Mouse (Mus musculus): Measurements from ENCODE around the gene 4930412O13Rik. TPM values are rescaled to one million over a fixed set of nuclear protein-coding genes. Genes with fewer than 3 reads are reported as not detected.

4930412O13Rik gene
- polyA plus RNA-seq (2014; fragmentation: Nextera tagmentation; extraction: Ambion mirVana) = 1.7 and 2.5 TPM in 2 replicates

DNA sequence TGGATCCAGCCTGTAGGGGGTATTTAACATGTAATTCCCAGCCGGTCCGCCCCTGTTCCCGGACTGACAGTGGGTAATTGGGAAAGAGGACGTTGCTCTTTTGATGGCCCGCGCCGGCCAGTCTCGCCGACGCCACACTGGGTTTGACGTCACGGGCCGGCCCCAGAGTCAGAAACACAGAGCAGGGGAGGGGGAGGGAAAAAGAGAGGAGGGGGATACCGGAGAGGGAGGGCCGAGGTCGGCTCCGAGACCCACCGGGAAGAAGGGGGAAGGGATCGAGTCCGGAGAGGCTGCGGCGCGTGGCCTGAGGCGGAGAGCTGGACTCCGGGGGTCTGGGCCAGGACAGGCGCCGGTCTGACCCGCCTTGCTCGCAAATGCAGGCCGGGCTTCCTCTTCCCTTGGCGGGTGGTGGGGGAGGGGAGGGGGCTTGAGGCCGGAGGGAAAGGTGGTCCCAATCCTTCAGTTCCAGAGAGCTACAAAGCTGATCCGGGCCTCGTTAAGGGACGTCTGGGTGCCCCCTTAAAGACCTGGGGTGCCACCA lies at the start of gene 4930412O13Rik:
TSS of gene 4930412O13Rik (plus strand) at position 202 of the 541 bp plus-strand sequence.
- under 1% methylated on average over 34 of the region's 35 CpGs for WGBS
- Histone ChIP-seq H3K4me2 (ENCODE audit: low read length) (peak within 1 kb of the TSS; percentile 65), H3K27me3 (ENCODE audit: control insufficient read depth, insufficient read depth, low read length) (peaks cover 69% of the 10 kb centered on the region), H3K9me3 (ENCODE audit: control insufficient read depth, low read length) (no peaks in the 10 kb centered on the region), H3K4me1 (ENCODE audit: control insufficient read depth, insufficient read depth, low read length) (peaks cover 8% of the 10 kb centered on the region; the same call in 1 of the 2 replicates), H3K27ac (replicated peaks; ENCODE audit: low read depth, low read length) (peak within 1 kb of the TSS; percentile 89), H3K36me3 (ENCODE audit: control insufficient read depth, insufficient read depth, low read length) (no peaks in the 10 kb centered on the region), H3K4me3 (replicated peaks; ENCODE audit: low read depth, low read length) (peak within 1 kb of the TSS; percentile 45), H3K9ac (replicated peaks; ENCODE audit: low read length) (peak within 1 kb of the TSS; percentile 69)
- DNase-seq = peak; percentile 69
- no peak for ATAC-seq (ENCODE audit: low FRiP score, low TSS enrichment)

DNA sequence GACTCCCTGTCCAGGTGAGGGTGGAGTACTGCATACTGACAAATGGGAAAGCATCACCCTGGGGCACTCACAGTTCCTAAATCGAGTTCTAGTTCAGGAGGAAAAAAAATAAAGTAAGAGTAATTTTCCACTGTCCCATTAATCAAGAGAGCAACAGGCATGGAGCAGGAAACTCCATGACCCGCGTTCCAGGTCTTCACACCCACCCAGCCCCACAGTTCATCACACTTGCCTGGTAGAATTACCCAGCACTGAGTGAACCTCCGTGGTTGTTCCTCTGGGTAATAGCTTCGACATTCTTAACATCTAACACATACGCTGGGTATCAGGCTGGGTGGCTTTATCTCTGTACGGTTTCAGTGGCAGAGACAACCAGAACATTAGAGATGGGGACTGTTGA lies 47.3 kb upstream of the 4930412O13Rik start:
- WGBS = 91% methylated on average over 7 of the region's 7 CpGs
- DNase-seq (no peak), ATAC-seq (ENCODE audit: low FRiP score, low TSS enrichment) (no peak)
- H3K9ac ChIP-seq (replicated peaks; ENCODE audit: low read length) = no peak overlapping the region
- H3K4me2 ChIP-seq (ENCODE audit: low read length) = no peak overlapping the region
- H3K4me1 ChIP-seq (ENCODE audit: control insufficient read depth, insufficient read depth, low read length) = no peaks in the 10 kb centered on the region
- H3K9me3 ChIP-seq (ENCODE audit: control insufficient read depth, low read length) = no peaks in the 10 kb centered on the region
- no peak overlapping the region for H3K27ac ChIP-seq (replicated peaks; ENCODE audit: low read depth, low read length)
- no peaks in the 10 kb centered on the region for H3K36me3 ChIP-seq (ENCODE audit: control insufficient read depth, insufficient read depth, low read length)
- no peaks in the 10 kb centered on the region for H3K27me3 ChIP-seq (ENCODE audit: control insufficient read depth, insufficient read depth, low read length)
- H3K4me3 ChIP-seq (replicated peaks; ENCODE audit: low read depth, low read length) = no peak overlapping the region

DNA sequence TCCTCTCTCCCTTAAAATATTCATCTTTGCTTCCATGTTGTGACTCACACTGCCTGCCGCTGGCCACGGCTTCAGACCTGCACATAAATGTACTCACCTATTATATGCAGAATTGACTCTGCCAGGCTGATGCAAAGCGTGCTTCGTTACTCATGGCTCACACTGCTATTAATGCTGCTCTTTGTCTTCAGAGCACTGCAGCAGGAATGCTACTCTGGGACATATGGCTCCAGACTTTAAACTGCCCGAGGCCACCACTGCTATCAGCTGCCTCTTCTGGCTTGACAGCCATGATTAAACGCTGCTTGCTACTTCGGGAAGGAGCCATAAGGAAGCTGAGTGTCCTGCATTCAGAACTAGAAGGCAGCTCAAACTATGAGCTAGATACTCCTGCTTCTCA lies 45.9 kb upstream of the 4930412O13Rik start:
- peak; percentile 14 for DNase-seq
- Histone ChIP-seq H3K4me2 (ENCODE audit: low read length) (no peak overlapping the region), H3K4me3 (replicated peaks; ENCODE audit: low read depth, low read length) (no peak overlapping the region), H3K36me3 (ENCODE audit: control insufficient read depth, insufficient read depth, low read length) (no peaks in the 10 kb centered on the region), H3K9me3 (ENCODE audit: control insufficient read depth, low read length) (no peaks in the 10 kb centered on the region), H3K27ac (replicated peaks; ENCODE audit: low read depth, low read length) (peak overlapping the region; percentile 32; the same call in 1 of the 2 replicates), H3K4me1 (ENCODE audit: control insufficient read depth, insufficient read depth, low read length) (no peaks in the 10 kb centered on the region), H3K9ac (replicated peaks; ENCODE audit: low read length) (no peak overlapping the region), H3K27me3 (ENCODE audit: control insufficient read depth, insufficient read depth, low read length) (no peaks in the 10 kb centered on the region)
- ATAC-seq (ENCODE audit: low FRiP score, low TSS enrichment) = no peak
- WGBS = 62% methylated on average over 7 of the region's 7 CpGs

DNA sequence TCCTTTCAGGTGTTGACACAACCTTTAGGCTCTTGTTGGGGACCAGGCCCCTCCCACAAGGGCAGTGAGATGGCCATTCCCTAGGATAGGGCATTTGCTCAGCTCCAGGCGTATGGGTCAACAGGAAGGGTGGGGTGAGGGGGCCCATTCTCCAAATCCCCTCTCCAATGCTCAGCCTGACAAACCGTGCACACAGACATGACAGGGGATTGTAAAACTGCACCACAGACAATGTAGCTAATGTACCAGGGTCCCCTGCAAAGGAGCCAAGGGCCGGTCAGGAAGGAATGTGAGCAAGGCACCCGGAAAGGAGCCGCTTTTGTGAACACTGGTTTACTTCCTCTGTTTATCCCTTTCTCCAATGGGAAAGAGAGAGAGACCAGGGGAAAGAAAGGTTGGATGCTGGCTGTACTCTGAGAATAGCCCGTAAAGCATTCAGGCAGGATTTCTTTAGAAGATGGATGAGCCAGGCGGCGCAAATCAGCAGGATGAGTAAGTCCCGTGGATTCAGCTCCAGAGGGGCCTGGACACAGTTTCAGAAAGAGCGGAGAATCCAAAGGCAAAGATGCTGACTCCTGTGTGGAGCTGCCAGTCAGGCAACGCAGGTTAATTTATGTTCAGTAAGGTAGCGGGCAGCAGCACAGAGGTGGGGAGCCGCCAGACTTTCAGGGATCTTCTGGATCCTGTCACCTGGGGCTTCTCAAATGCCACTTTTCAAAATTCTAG lies 28.0 kb upstream of the 4930412O13Rik start:
- Histone ChIP-seq H3K9ac (replicated peaks; ENCODE audit: low read length) (no peak overlapping the region; the same call in 1 of the 2 replicates), H3K4me1 (ENCODE audit: control insufficient read depth, insufficient read depth, low read length) (no peaks in the 10 kb centered on the region), H3K9me3 (ENCODE audit: control insufficient read depth, low read length) (no peaks in the 10 kb centered on the region), H3K4me2 (ENCODE audit: low read length) (peak overlapping the region; percentile 15; the same call in 1 of the 2 replicates), H3K4me3 (replicated peaks; ENCODE audit: low read depth, low read length) (no peak overlapping the region), H3K27ac (replicated peaks; ENCODE audit: low read depth, low read length) (no peak overlapping the region), H3K27me3 (ENCODE audit: control insufficient read depth, insufficient read depth, low read length) (no peaks in the 10 kb centered on the region), H3K36me3 (ENCODE audit: control insufficient read depth, insufficient read depth, low read length) (no peaks in the 10 kb centered on the region)
- DNase-seq = peak; percentile 51
- 28% methylated on average over 13 of the region's 13 CpGs for WGBS
- ATAC-seq (ENCODE audit: low FRiP score, low TSS enrichment) = no peak

DNA sequence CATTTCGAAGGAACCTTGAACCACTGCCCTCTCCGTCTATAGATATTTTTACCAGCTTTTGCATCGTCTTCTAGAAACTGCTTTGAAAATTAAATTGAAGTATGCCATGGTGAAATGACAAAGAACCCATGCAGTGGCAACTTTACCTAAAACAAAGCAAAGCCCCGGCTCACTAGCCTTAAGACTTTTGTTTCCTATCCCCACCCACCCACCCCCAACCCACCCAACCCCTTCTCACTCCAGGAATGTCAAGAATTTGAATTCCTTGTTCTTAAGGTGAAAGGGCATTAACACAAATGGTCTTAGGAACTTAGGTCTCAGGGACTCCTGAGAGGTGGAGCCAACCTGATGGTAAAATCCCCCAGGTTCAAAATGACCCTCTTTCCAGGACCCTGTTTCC lies 25.2 kb upstream of the 4930412O13Rik start:
- H3K27ac ChIP-seq (replicated peaks; ENCODE audit: low read depth, low read length) = no peak overlapping the region
- H3K27me3 ChIP-seq (ENCODE audit: control insufficient read depth, insufficient read depth, low read length) = no peaks in the 10 kb centered on the region
- H3K9ac ChIP-seq (replicated peaks; ENCODE audit: low read length) = no peak overlapping the region
- H3K4me3 ChIP-seq (replicated peaks; ENCODE audit: low read depth, low read length) = no peak overlapping the region
- DNase-seq (no peak), ATAC-seq (ENCODE audit: low FRiP score, low TSS enrichment) (no peak)
- no peaks in the 10 kb centered on the region for H3K4me1 ChIP-seq (ENCODE audit: control insufficient read depth, insufficient read depth, low read length)
- WGBS = 38% methylated on average over 4 of the region's 4 CpGs
- H3K36me3 ChIP-seq (ENCODE audit: control insufficient read depth, insufficient read depth, low read length) = no peaks in the 10 kb centered on the region
- H3K4me2 ChIP-seq (ENCODE audit: low read length) = no peak overlapping the region
- H3K9me3 ChIP-seq (ENCODE audit: control insufficient read depth, low read length) = no peaks in the 10 kb centered on the region

DNA sequence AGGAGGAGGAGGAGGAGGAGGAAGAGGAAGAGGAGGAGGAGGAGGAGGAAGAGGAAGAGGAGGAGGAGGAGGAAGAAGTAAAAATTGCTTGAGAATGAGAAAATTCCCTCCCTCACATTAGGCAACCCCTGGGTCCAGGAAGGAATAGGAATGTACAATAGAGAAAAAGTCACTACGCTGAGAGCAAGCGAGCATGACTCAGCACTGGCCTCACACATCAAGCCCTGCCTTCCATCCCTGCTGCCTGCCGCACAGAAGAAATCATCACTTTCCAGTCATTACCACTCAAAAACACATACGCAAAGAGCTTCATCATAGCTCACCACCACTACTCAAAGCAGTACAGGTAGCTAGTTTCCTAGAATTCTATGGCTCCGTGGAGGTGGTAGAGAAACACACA lies 20.4 kb upstream of the 4930412O13Rik start:
- no peak for ATAC-seq (ENCODE audit: low FRiP score, low TSS enrichment)
- Histone ChIP-seq H3K27ac (replicated peaks; ENCODE audit: low read depth, low read length) (no peak overlapping the region), H3K9ac (replicated peaks; ENCODE audit: low read length) (no peak overlapping the region), H3K9me3 (ENCODE audit: control insufficient read depth, low read length) (no peaks in the 10 kb centered on the region), H3K4me3 (replicated peaks; ENCODE audit: low read depth, low read length) (no peak overlapping the region), H3K27me3 (ENCODE audit: control insufficient read depth, insufficient read depth, low read length) (no peaks in the 10 kb centered on the region), H3K4me2 (ENCODE audit: low read length) (no peak overlapping the region), H3K36me3 (ENCODE audit: control insufficient read depth, insufficient read depth, low read length) (peaks cover 6% of the 10 kb centered on the region), H3K4me1 (ENCODE audit: control insufficient read depth, insufficient read depth, low read length) (no peaks in the 10 kb centered on the region)
- 82% methylated on average over 5 of the region's 5 CpGs for WGBS
- no peak for DNase-seq

DNA sequence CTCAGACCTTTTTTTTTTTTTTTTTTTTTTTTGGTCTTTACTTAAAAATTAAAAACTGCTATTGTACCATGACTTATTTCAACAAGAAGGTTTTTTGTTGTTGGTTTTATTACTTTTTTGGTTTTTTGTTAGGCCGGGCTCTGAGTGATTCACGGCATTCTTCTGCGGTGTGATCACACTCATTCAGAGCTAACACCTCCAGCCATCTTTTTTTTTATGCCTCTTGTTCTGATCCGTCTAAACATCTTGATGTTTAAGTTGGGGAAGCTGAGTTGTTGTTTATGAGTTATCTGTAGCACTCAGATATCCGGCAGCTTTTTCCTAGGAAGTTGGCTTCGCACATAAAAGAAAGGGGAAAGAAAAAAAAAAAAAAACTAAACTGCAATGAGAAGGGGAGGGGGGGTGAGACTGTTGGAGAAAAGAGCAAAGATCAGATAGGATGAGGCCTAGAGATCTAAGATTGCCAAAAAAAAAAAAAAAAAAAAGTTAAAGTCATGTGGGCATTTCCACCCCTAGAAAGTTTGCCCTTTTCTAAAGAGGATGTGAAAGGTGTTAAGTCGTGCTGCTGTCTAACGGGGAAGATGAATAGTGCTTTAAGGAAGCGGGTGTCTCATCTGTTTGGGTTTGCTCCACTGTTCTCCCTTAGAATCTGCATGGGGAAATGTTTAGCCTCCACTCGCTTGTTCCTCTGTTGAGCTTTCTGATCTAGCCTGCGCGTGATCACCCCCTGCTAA lies 13.8 kb upstream of the 4930412O13Rik start:
- Histone ChIP-seq H3K9ac (replicated peaks; ENCODE audit: low read length) (no peak overlapping the region; the same call in 1 of the 2 replicates), H3K36me3 (ENCODE audit: control insufficient read depth, insufficient read depth, low read length) (peaks cover 4% of the 10 kb centered on the region), H3K27ac (replicated peaks; ENCODE audit: low read depth, low read length) (peak overlapping the region; percentile 60), H3K4me2 (ENCODE audit: low read length) (peak overlapping the region; percentile 9), H3K4me1 (ENCODE audit: control insufficient read depth, insufficient read depth, low read length) (no peaks in the 10 kb centered on the region), H3K4me3 (replicated peaks; ENCODE audit: low read depth, low read length) (no peak overlapping the region), H3K9me3 (ENCODE audit: control insufficient read depth, low read length) (no peaks in the 10 kb centered on the region), H3K27me3 (ENCODE audit: control insufficient read depth, insufficient read depth, low read length) (peaks cover 15% of the 10 kb centered on the region)
- 77% methylated on average over 12 of the region's 12 CpGs for WGBS
- no peak for DNase-seq
- no peak for ATAC-seq (ENCODE audit: low FRiP score, low TSS enrichment)

DNA sequence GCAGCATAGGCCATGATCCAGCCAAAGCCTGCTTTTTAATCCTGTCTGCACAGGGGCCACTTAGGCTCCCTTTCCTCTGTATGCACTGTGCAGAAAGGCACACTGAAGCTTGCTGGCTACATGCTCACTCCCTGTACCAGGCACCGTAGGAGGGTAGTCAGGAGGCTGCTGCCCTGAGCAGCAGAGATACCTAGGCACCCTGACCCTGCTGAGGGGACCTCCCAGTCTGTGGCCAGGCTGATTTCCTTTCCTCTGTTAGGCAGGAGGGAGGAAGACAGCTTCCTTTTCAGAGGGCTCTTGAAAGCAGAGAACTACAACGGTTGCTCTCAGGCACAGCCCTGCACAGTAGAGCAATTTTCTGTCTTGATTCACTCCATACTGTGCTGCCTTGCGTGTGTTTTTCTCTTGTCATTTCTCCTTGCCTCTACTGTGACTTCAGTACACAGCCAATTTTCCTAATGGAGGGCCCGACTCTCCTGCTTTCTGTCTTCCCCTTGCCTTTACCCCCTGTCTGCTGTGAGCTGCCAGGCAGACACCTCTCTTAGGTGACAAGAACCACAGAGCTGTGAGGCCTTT lies 9.8 kb upstream of the 4930412O13Rik start:
- H3K9me3 ChIP-seq (ENCODE audit: control insufficient read depth, low read length) = no peaks in the 10 kb centered on the region
- no peaks in the 10 kb centered on the region for H3K4me1 ChIP-seq (ENCODE audit: control insufficient read depth, insufficient read depth, low read length)
- peak overlapping the region; percentile 45 for H3K4me3 ChIP-seq (replicated peaks; ENCODE audit: low read depth, low read length)
- DNase-seq (no peak), ATAC-seq (ENCODE audit: low FRiP score, low TSS enrichment) (0 out of 2 replicates have a peak, but pooled peaks have one; percentile 5)
- H3K4me2 ChIP-seq (ENCODE audit: low read length) = peak overlapping the region; percentile 65
- peak overlapping the region; percentile 87 for H3K27ac ChIP-seq (replicated peaks; ENCODE audit: low read depth, low read length)
- H3K9ac ChIP-seq (replicated peaks; ENCODE audit: low read length) = peak overlapping the region; percentile 72
- 16% methylated on average over 4 of the region's 4 CpGs for WGBS
- 0 out of 2 replicates have a peak, but pooled peaks cover 9% of the 10 kb centered on the region for H3K36me3 ChIP-seq (ENCODE audit: control insufficient read depth, insufficient read depth, low read length)
- peaks cover 53% of the 10 kb centered on the region for H3K27me3 ChIP-seq (ENCODE audit: control insufficient read depth, insufficient read depth, low read length)

All from midbrain, embryonic 14.5 days (tissue).